Mouse (Mus musculus) lung, postnatal 0 days (tissue): Measurements from ENCODE around the gene Atp6v0a4. TPM values are rescaled to one million over a fixed set of nuclear protein-coding genes. Genes with fewer than 3 reads are reported as not detected.

Source experiments
- ATAC-seq: fragments of 200-750 bp; cut with Nextera tagmentation; 2 replicates; pipeline ENCODE4 v1.8.0; 2017; ENCODE audit warnings: moderate library complexity
- DNase-seq: peaks from one replicate; pipeline ENCODE4 v3.0.0-alpha.2; 2016; ENCODE audit warnings: low spot score
- H3K27ac ChIP-seq: fragments of 300-500 bp; sonication (generic); 2 replicates; pipeline ENCODE4 v1.5.1; 2014; ENCODE audit warnings: antibody characterized with exemption, mild to moderate bottlenecking, low read length, mixed read lengths
- H3K27me3 ChIP-seq: fragments of 300-500 bp; sonication (generic); replicated peaks from 2 replicates; pipeline ENCODE4 v1.6.1; 2014; ENCODE audit warnings: low read length, mixed read lengths; ENCODE audit not compliant: insufficient read depth
- H3K36me3 ChIP-seq: fragments of 300-500 bp; sonication (generic); 2 replicates; pipeline ENCODE4 v1.6.1; 2014; ENCODE audit warnings: low read length, mixed read lengths; ENCODE audit not compliant: insufficient read depth
- H3K4me1 ChIP-seq: fragments of 300-500 bp; sonication (generic); 2 replicates; pipeline ENCODE4 v1.6.1; 2014; ENCODE audit warnings: antibody characterized with exemption, low read depth, low read length, mixed read lengths; ENCODE audit not compliant: insufficient read depth
- H3K4me2 ChIP-seq: fragments of 300-500 bp; sonication (generic); replicated peaks from 2 replicates; pipeline ENCODE4 v1.6.1; 2014; ENCODE audit warnings: low read depth, mild to moderate bottlenecking, low read length, moderate library complexity, mixed read lengths
- H3K4me3 ChIP-seq: fragments of 300-500 bp; sonication (generic); 2 replicates; pipeline ENCODE4 v1.5.1; 2014; ENCODE audit warnings: low read depth, low read length
- H3K9ac ChIP-seq: fragments of 300-500 bp; sonication (generic); replicated peaks from 2 replicates; pipeline ENCODE4 v1.6.1; 2014; ENCODE audit warnings: low read depth, mild to moderate bottlenecking
- H3K9me3 ChIP-seq: fragments of 300-500 bp; sonication (generic); 2 replicates; pipeline ENCODE4 v1.6.1; 2016; ENCODE audit warnings: low read length, mixed read lengths
- CTCF ChIP-seq: IDR thresholded peaks from 2 replicates; pipeline ENCODE4 v1.5.1; 2016; ENCODE audit warnings: antibody characterized with exemption, mild to moderate bottlenecking
- EP300 ChIP-seq: IDR thresholded peaks from 2 replicates; pipeline ENCODE4 v1.6.1; 2016; ENCODE audit warnings: antibody characterized with exemption, mild to moderate bottlenecking, control low read depth
- WGBS: fragments of 180-500 bp; shearing (Covaris S2); extraction: QIAGEN DNeasy Blood & Tissue Kit; methylation state at CpG from one replicate; pipeline ENCODE4 v1.1.7; 2014; 5-methylcytosine and 5-hydroxymethylcytosine counted together
- polyA plus RNA-seq: library from polyadenylated mRNA; unstranded; fragments of >200 nt; fragmentation: Nextera tagmentation; extraction: Ambion mirVana; gene quantifications from 2 replicates; pipeline ENCODE4 v1.2.1, GENCODE M21; 2015

The Atp6v0a4 gene
- polyA plus RNA-seq, 1 experiment from 2014 or later = 20.0 TPM

GRCm38 (mm10) chr6:38046838-38047237, 77.5 kb downstream of the Atp6v0a4 start, which contains the start of gene Svopl:
TSS of gene Svopl (minus strand) at chr6:38046996.
- Histone ChIP-seq H3K4me1 (peaks cover 4% of the 10 kb centered on the region; the same call in 1 of the 2 replicates), H3K36me3 (no peaks in the 10 kb centered on the region), H3K4me2 (no peak within 1 kb of the TSS), H3K9ac (no peak within 1 kb of the TSS), H3K9me3 (no peaks in the 10 kb centered on the region), H3K27ac (no peak within 1 kb of the TSS), H3K4me3 (no peak within 1 kb of the TSS), H3K27me3 (no peaks in the 10 kb centered on the region)
- ATAC-seq = no peak
- DNase-seq = no peak
- TF ChIP-seq CTCF = no peak
- no peak for TF ChIP-seq EP300
- WGBS = 28% methylated on average over 6 of the region's 6 CpGs

- no peak overlapping the region for H3K27ac ChIP-seq
Measured at GRCm38 (mm10) chr6:38032801-38033566, 91.4 kb downstream of the Atp6v0a4 start.

GRCm38 (mm10) chr6:38031924-38032540, 92.4 kb downstream of the Atp6v0a4 start:
- Histone ChIP-seq H3K36me3 (no peaks in the 10 kb centered on the region), H3K9ac (no peak overlapping the region), H3K27ac (no peak overlapping the region), H3K4me3 (no peak overlapping the region), H3K27me3 (no peaks in the 10 kb centered on the region), H3K4me1 (peaks cover 7% of the 10 kb centered on the region; the same call in 1 of the 2 replicates), H3K9me3 (no peaks in the 10 kb centered on the region), H3K4me2 (no peak overlapping the region)
- DNase-seq = peak; percentile 51
- TF ChIP-seq EP300 = no peak
- TF ChIP-seq CTCF = no peak
- ATAC-seq = peak; percentile 46; the same call in 1 of the 2 replicates
- 32% methylated on average over 7 of the region's 7 CpGs for WGBS

More at GRCm38 (mm10) chr6:38032801-38033566, 91.4 kb downstream of the Atp6v0a4 start:
- ATAC-seq = no peak
- no peaks in the 10 kb centered on the region for H3K36me3 ChIP-seq
- peaks cover 7% of the 10 kb centered on the region; the same call in 1 of the 2 replicates for H3K4me1 ChIP-seq
- peak; percentile 25 for DNase-seq
- H3K4me3 ChIP-seq = no peak overlapping the region
- H3K4me2 ChIP-seq = no peak overlapping the region
- H3K9me3 ChIP-seq = no peaks in the 10 kb centered on the region
- H3K27me3 ChIP-seq = no peaks in the 10 kb centered on the region
- TF ChIP-seq EP300 (no peak), CTCF (no peak)
- WGBS = 62% methylated on average over 5 of the region's 5 CpGs
- no peak overlapping the region for H3K9ac ChIP-seq

- H3K36me3 ChIP-seq = no peaks in the 10 kb centered on the region
- H3K4me1 ChIP-seq = peaks cover 7% of the 10 kb centered on the region; the same call in 1 of the 2 replicates
- H3K9ac ChIP-seq = no peak overlapping the region
- H3K27ac ChIP-seq = no peak overlapping the region
- H3K4me2 ChIP-seq = no peak overlapping the region
- no peak for ATAC-seq
- H3K27me3 ChIP-seq = no peaks in the 10 kb centered on the region
- 38% methylated on average over 2 of the region's 2 CpGs for WGBS
- H3K4me3 ChIP-seq = no peak overlapping the region
- H3K9me3 ChIP-seq = no peaks in the 10 kb centered on the region
- no peak for DNase-seq
- no peak for TF ChIP-seq CTCF
- TF ChIP-seq EP300 = no peak
Measured at GRCm38 (mm10) chr6:38028205-38028604, 96.2 kb downstream of the Atp6v0a4 start.

DNA sequence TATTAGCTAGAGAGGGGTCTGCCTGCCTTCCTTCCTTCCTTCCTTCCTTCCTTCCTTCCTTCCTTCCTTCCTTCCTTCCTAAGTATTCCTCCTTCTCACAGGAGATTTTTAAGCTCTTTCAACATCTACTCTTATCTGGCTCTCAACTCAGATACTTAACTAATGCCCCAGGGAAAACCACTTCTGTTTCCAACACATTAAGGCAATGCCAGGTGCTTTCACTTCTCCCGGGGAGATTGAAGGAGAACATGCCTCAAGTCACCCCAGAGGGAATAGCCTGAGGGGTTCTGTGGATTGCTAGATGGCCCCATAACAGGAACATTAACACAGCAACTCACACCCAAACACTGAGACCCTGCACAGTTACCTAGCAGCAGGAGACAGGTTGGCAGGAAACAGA, 96.6 kb downstream of the Atp6v0a4 start:
- Histone ChIP-seq H3K4me3 (no peak overlapping the region), H3K4me2 (no peak overlapping the region), H3K27ac (no peak overlapping the region), H3K36me3 (no peaks in the 10 kb centered on the region), H3K9me3 (no peaks in the 10 kb centered on the region), H3K27me3 (no peaks in the 10 kb centered on the region), H3K9ac (no peak overlapping the region), H3K4me1 (peaks cover 7% of the 10 kb centered on the region; the same call in 1 of the 2 replicates)
- TF ChIP-seq EP300 (no peak), CTCF (no peak)
- 41% methylated on average over 1 of the region's 1 CpGs for WGBS
- ATAC-seq (peak; percentile 54), DNase-seq (peak; percentile 61)

- Histone ChIP-seq H3K9ac (no peak overlapping the region), H3K4me3 (no peak overlapping the region), H3K36me3 (no peaks in the 10 kb centered on the region), H3K27ac (no peak overlapping the region), H3K27me3 (no peaks in the 10 kb centered on the region), H3K4me1 (no peaks in the 10 kb centered on the region), H3K9me3 (no peaks in the 10 kb centered on the region), H3K4me2 (no peak overlapping the region)
- TF ChIP-seq EP300 (0 out of 2 replicates have a peak, but pooled peaks have one; percentile 7), CTCF (no peak)
- no peak for DNase-seq
- WGBS = 19% methylated on average over 7 of the region's 7 CpGs
- peak; percentile 52 for ATAC-seq
Measured at GRCm38 (mm10) chr6:38023284-38023683, 101.1 kb downstream of the Atp6v0a4 start.
